Mouse (Mus musculus) monocyte, adult 2 months (primary cell): ENCODE data around the gene Morf4l2.
"Not testable (repeated sequence)": the region's sequence is repeated elsewhere in the genome, so short reads cannot be mapped to it uniquely, and the experiment has no call there.

Source experiments
- DNase-seq, 2 experiments: peaks; one replicate each; pipeline ENCODE4 v3.0.0; 2022; ENCODE audit warnings: low spot score in 2 of 2, low read depth in 1 of 2

The Morf4l2 gene

GRCm38 (mm10) chrX:136743459-136743858 is at the start of gene Morf4l2:
Gene Morf4l2, minus strand, starts transcription at chrX:136743690.
- no peak for DNase-seq

- no peak for DNase-seq
Observed at GRCm38 (mm10) chrX:136789446-136789845, 46.0 kb upstream of the Morf4l2 start.

GRCm38 (mm10) chrX:136780041-136780440 is 36.6 kb upstream of the Morf4l2 start, which contains the start of gene Glra4:
Gene Glra4, minus strand, starts transcription at chrX:136780141.
- DNase-seq = no peak

GRCm38 (mm10) chrX:136779262-136779661 is 35.8 kb upstream of the Morf4l2 start:
- no peak for DNase-seq

GRCm38 (mm10) chrX:136778046-136778445 is 34.6 kb upstream of the Morf4l2 start:
- DNase-seq = no peak

- DNase-seq = no peak
Observed at GRCm38 (mm10) chrX:136773035-136773434, 29.5 kb upstream of the Morf4l2 start.

GRCm38 (mm10) chrX:136761103-136762074 is 17.9 kb upstream of the Morf4l2 start:
- DNase-seq = no peak

GRCm38 (mm10) chrX:136755464-136755863 is 12.0 kb upstream of the Morf4l2 start:
- DNase-seq = no peak

- DNase-seq = no peak
Observed at GRCm38 (mm10) chrX:136749329-136749728, 5.8 kb upstream of the Morf4l2 start.

- DNase-seq = no peak
Observed at GRCm38 (mm10) chrX:136744663-136745062, 1.2 kb upstream of the Morf4l2 start.

GRCm38 (mm10) chrX:136742661-136743103 is 808 bp downstream of the Morf4l2 start:
- no peak for DNase-seq

GRCm38 (mm10) chrX:136742241-136742640 is 1.2 kb downstream of the Morf4l2 start:
- DNase-seq = no peak

GRCm38 (mm10) chrX:136741651-136742201 is 1.8 kb downstream of the Morf4l2 start:
- DNase-seq = peak; percentile 33 to 69

GRCm38 (mm10) chrX:136740791-136741650 is 2.5 kb downstream of the Morf4l2 start:
- peak; percentile 78 to 86 for DNase-seq

GRCm38 (mm10) chrX:136740087-136740790 is 3.3 kb downstream of the Morf4l2 start:
- no peak for DNase-seq

- DNase-seq = no peak
Observed at GRCm38 (mm10) chrX:136732016-136732415, 11.5 kb downstream of the Morf4l2 start.

- DNase-seq = not testable (repeated sequence)
Observed at GRCm38 (mm10) chrX:136714742-136715474, 28.6 kb downstream of the Morf4l2 start.

GRCm38 (mm10) chrX:136708782-136709181 is 34.7 kb downstream of the Morf4l2 start:
- DNase-seq = no peak

- DNase-seq = no peak
Observed at GRCm38 (mm10) chrX:136708168-136708681, 35.3 kb downstream of the Morf4l2 start.
